Mouse (Mus musculus) small intestine, adult 2 months (tissue): ENCODE results near the gene Fam168a.

Experiments used
- CTCF ChIP-seq: fragments of 200-500 bp; IDR thresholded peaks from 2 replicates; pipeline ENCODE4 v1.5.1; 2012; ENCODE audit warnings: low read depth, mild to moderate bottlenecking, control low read depth, inconsistent platforms, low read length, moderate library complexity, mixed read lengths; ENCODE audit not compliant: insufficient replicate concordance, insufficient read length; ENCODE audit errors: extremely low read depth
- POLR2A ChIP-seq: fragments of 200-500 bp; IDR thresholded peaks from 2 replicates; pipeline ENCODE4 v1.6.1; 2012; ENCODE audit warnings: low read depth, mild to moderate bottlenecking, control low read depth, inconsistent platforms, low read length, moderate library complexity

GRCm38 (mm10) chr7:100688471-100688870 is 18.0 kb upstream of the Fam168a start:
- no peak for TF ChIP-seq POLR2A
- TF ChIP-seq CTCF = no peak
